Mouse (Mus musculus): ENCODE data around the gene Mcrip1.
"Not testable (repeated sequence)": the region's sequence is repeated elsewhere in the genome, so short reads cannot be mapped to it uniquely, and the experiment has no call there.

The Mcrip1 gene

GRCm38 (mm10) chr11:120549168-120549945 lies at the start of gene Mcrip1:
Gene Mcrip1 (minus strand): TSS chr11:120549727.
- peak; percentile 95 for DNase-seq (ENCODE audit: low spot score)

GRCm38 (mm10) chr11:120598990-120599549 lies 49.5 kb upstream of the Mcrip1 start:
- no peak for DNase-seq (ENCODE audit: low spot score)

- DNase-seq (ENCODE audit: low spot score): peak; percentile 95
Measured at GRCm38 (mm10) chr11:120598283-120598989, 48.9 kb upstream of the Mcrip1 start, which contains the start of the genes Alyref and Anapc11. Gene Alyref (minus strand): TSS chr11:120598365. Gene Anapc11 (plus strand): TSS chr11:120598421.

- no peak for DNase-seq (ENCODE audit: low spot score)
Measured at GRCm38 (mm10) chr11:120597240-120598235, 48.0 kb upstream of the Mcrip1 start.

- no peak for DNase-seq (ENCODE audit: low spot score)
Measured at GRCm38 (mm10) chr11:120588531-120588930, 39.0 kb upstream of the Mcrip1 start.

GRCm38 (mm10) chr11:120583937-120584336 lies 34.4 kb upstream of the Mcrip1 start:
- no peak for DNase-seq (ENCODE audit: low spot score)

GRCm38 (mm10) chr11:120582982-120583293 lies 33.4 kb upstream of the Mcrip1 start:
- not testable (repeated sequence) for DNase-seq (ENCODE audit: low spot score)

- DNase-seq (ENCODE audit: low spot score): peak; percentile 60
Measured at GRCm38 (mm10) chr11:120582268-120582981, 32.9 kb upstream of the Mcrip1 start.

- DNase-seq (ENCODE audit: low spot score): peak; percentile 88
Measured at GRCm38 (mm10) chr11:120581490-120582267, 32.2 kb upstream of the Mcrip1 start, which contains the start of gene Arhgdia. Gene Arhgdia (minus strand): TSS chr11:120581624.

- DNase-seq (ENCODE audit: low spot score): peak; percentile 40
Measured at GRCm38 (mm10) chr11:120580871-120581331, 31.4 kb upstream of the Mcrip1 start.

- DNase-seq (ENCODE audit: low spot score): peak; percentile 39
Measured at GRCm38 (mm10) chr11:120580190-120580589, 30.7 kb upstream of the Mcrip1 start.

GRCm38 (mm10) chr11:120579316-120580107 lies 30.0 kb upstream of the Mcrip1 start:
- DNase-seq (ENCODE audit: low spot score): peak; percentile 76

GRCm38 (mm10) chr11:120578694-120579243 lies 29.2 kb upstream of the Mcrip1 start:
- no peak for DNase-seq (ENCODE audit: low spot score)

GRCm38 (mm10) chr11:120578024-120578693 lies 28.6 kb upstream of the Mcrip1 start:
- DNase-seq (ENCODE audit: low spot score): no peak

GRCm38 (mm10) chr11:120577211-120578023 lies 27.9 kb upstream of the Mcrip1 start:
- no peak for DNase-seq (ENCODE audit: low spot score)

- no peak for DNase-seq (ENCODE audit: low spot score)
Measured at GRCm38 (mm10) chr11:120576365-120576981, 26.9 kb upstream of the Mcrip1 start.

- no peak for DNase-seq (ENCODE audit: low spot score)
Measured at GRCm38 (mm10) chr11:120575940-120576339, 26.4 kb upstream of the Mcrip1 start.

Measured in lung, postnatal 25 days (tissue).